In genomic region chr12:101066329-101066728, GRCm38 (mm10) we compare ENCODE assay signal across 1 mouse cellular context.
TF ChIP-seq lines count a peak whose summit lies in the region.

No protein-coding gene starts in this region.

TF ChIP-seq in CH12.LX, 34 proteins besides CTCF, POLR2A, EP300 and RAD21:
- TF ChIP-seq ZKSCAN1 (IDR thresholded peaks at IDR 0.05; ENCODE audit: borderline replicate concordance, low read depth, low read length) = no peak
- peak; percentile 43; the same call in 1 of the 2 replicates for TF ChIP-seq ZNF384 (IDR thresholded peaks at IDR 0.05; ENCODE audit: low read depth, low read length)
- no peak for TF ChIP-seq HCFC1 (IDR thresholded peaks at IDR 0.05; ENCODE audit: low read depth, low read length)
- TF ChIP-seq CHD2 (IDR thresholded peaks at IDR 0.05; ENCODE audit: low read length) = no peak
- TF ChIP-seq ETS1 (conservative IDR thresholded peaks at IDR 0.05; ENCODE audit: low read depth, low read length) = no peak
